Mouse (Mus musculus) lung, embryonic 14.5 days (tissue): ENCODE data around the gene Adamtsl3. TPM values are rescaled to one million over a fixed set of nuclear protein-coding genes. Genes with fewer than 3 reads are reported as not detected.

Experiments used
- ATAC-seq: fragments of 200-750 bp; cut with Nextera tagmentation; 2 replicates; pipeline ENCODE4 v1.8.0; 2017; ENCODE audit warnings: mild to moderate bottlenecking, moderate TSS enrichment, moderate library complexity; ENCODE audit not compliant: insufficient read depth
- DNase-seq: peaks from one replicate; pipeline ENCODE4 v3.0.0-alpha.2; 2015
- H3K27ac ChIP-seq: fragments of 300-500 bp; sonication (generic); 2 replicates; pipeline ENCODE4 v1.5.1; 2014; ENCODE audit warnings: low read depth, mild to moderate bottlenecking, moderate library complexity
- H3K27me3 ChIP-seq: fragments of 300-500 bp; sonication (generic); 2 replicates; pipeline ENCODE4 v1.6.1; 2014; ENCODE audit warnings: low read length, control low read depth; ENCODE audit not compliant: insufficient read depth
- H3K36me3 ChIP-seq: fragments of 300-500 bp; sonication (generic); 2 replicates; pipeline ENCODE4 v1.6.1; 2014; ENCODE audit warnings: control low read depth; ENCODE audit not compliant: insufficient read depth
- H3K4me1 ChIP-seq: fragments of 300-500 bp; sonication (generic); 2 replicates; pipeline ENCODE4 v1.6.1; 2014; ENCODE audit warnings: antibody characterized with exemption, control low read depth; ENCODE audit not compliant: insufficient read depth
- H3K4me2 ChIP-seq: fragments of 300-500 bp; sonication (generic); 2 replicates; pipeline ENCODE4 v1.6.1; 2014; ENCODE audit warnings: mild to moderate bottlenecking
- H3K4me3 ChIP-seq: fragments of 300-500 bp; sonication (generic); 2 replicates; pipeline ENCODE4 v1.5.1; 2014; ENCODE audit warnings: low read depth, low read length
- H3K9ac ChIP-seq: fragments of 300-500 bp; sonication (generic); 2 replicates; pipeline ENCODE4 v1.6.1; 2014
- H3K9me3 ChIP-seq: fragments of 300-500 bp; sonication (generic); 2 replicates; pipeline ENCODE4 v1.6.1; 2016; ENCODE audit warnings: low read depth, low read length, control low read depth
- CTCF ChIP-seq: IDR thresholded peaks from 2 replicates; pipeline ENCODE4 v1.5.1; 2016; ENCODE audit warnings: antibody characterized with exemption, low read depth
- WGBS: fragments of 180-500 bp; shearing (Covaris S2); extraction: QIAGEN DNeasy Blood & Tissue Kit; methylation state at CpG from one replicate; pipeline ENCODE4 v1.1.7; 2014; 5-methylcytosine and 5-hydroxymethylcytosine counted together
- polyA plus RNA-seq: library from polyadenylated mRNA; unstranded; fragments of >200 nt; fragmentation: Nextera tagmentation; extraction: Ambion mirVana; gene quantifications from 2 replicates; pipeline ENCODE4 v1.2.1, GENCODE M21; 2014

Adamtsl3 gene
- polyA plus RNA-seq, 1 experiment from 2014 or later, result 0.58 TPM

DNA sequence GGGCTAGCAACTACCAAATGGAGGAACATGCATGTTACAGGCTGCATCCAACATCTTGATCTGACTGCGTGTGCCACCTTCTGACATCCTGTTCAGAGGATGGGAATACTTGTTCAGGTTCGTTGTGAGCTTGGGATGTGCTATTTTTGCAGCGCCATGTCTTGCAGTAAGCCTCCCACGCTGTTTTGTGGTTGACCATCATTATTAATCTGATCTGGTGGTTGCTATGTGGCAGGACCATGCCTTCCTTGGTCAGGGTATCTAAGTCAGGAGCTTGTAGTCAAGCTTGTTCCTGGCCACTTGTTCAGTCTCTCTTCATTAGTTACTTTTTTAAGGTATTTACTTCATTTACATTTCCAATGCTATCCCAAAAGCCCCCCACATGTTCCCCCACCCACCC lies 24.7 kb downstream of the Adamtsl3 start:
- DNase-seq (no peak), ATAC-seq (no peak)
- Histone ChIP-seq H3K9me3 (no peaks in the 10 kb centered on the region), H3K27me3 (no peaks in the 10 kb centered on the region), H3K4me2 (no peak overlapping the region), H3K4me3 (no peak overlapping the region), H3K4me1 (no peaks in the 10 kb centered on the region), H3K27ac (no peak overlapping the region), H3K36me3 (no peaks in the 10 kb centered on the region), H3K9ac (no peak overlapping the region)
- WGBS, result 85% methylated on average over 4 of the region's 4 CpGs
- TF ChIP-seq CTCF, result no peak

DNA sequence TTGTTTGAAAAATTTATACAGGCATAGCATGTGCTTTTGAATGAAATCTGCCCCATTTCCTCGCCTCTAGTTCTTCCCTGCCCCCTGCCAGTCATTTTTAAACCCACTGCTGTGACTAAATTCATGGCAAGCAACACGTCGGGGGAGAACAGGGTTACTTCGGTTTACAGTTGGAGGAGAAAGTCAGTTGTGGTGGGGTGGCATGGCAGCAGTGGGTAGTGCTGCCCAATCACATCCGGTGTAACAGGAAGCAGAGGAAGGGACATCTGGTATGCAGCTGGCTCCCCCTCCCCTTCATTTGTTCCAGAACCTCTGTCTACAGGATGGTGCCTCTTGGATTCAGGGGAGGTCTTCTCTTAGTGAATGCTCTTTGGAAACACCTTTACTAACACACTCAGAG lies 25.6 kb downstream of the Adamtsl3 start:
- DNase-seq (no peak), ATAC-seq (no peak)
- no peaks in the 10 kb centered on the region for H3K9me3 ChIP-seq
- no peak overlapping the region for H3K4me2 ChIP-seq
- H3K9ac ChIP-seq, result no peak overlapping the region
- H3K27me3 ChIP-seq, result no peaks in the 10 kb centered on the region
- TF ChIP-seq CTCF, result no peak
- no peak overlapping the region for H3K27ac ChIP-seq
- WGBS, result 79% methylated on average over 5 of the region's 5 CpGs
- no peak overlapping the region for H3K4me3 ChIP-seq
- no peaks in the 10 kb centered on the region for H3K4me1 ChIP-seq
- no peaks in the 10 kb centered on the region for H3K36me3 ChIP-seq

DNA sequence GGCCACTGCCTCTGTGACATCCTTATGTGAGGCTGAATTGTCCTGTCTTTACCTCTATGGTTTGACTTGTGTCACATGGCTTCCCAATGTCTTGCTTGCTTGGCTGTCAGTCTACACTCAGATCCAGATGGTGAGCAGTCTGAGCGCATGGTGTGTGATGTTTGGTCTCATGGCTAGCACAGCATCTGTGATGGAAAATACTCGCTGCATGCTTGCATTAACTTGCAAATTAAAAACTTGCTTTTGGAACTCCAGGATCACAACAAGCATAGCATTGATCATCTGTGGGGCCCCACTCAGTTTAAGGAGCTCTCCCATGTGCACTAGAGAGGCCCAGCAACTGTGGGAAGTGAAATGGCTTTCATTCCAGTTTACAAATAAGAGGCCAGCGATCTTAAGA lies 29.1 kb downstream of the Adamtsl3 start:
- no peak overlapping the region for H3K4me2 ChIP-seq
- ATAC-seq (no peak), DNase-seq (no peak)
- no peak for TF ChIP-seq CTCF
- no peaks in the 10 kb centered on the region for H3K27me3 ChIP-seq
- no peak overlapping the region for H3K9ac ChIP-seq
- H3K4me1 ChIP-seq, result 0 out of 2 replicates have a peak, but pooled peaks cover 3% of the 10 kb centered on the region
- H3K4me3 ChIP-seq, result no peak overlapping the region
- no peak overlapping the region for H3K27ac ChIP-seq
- H3K36me3 ChIP-seq, result no peaks in the 10 kb centered on the region
- WGBS, result 79% methylated on average over 3 of the region's 3 CpGs
- no peaks in the 10 kb centered on the region for H3K9me3 ChIP-seq

DNA sequence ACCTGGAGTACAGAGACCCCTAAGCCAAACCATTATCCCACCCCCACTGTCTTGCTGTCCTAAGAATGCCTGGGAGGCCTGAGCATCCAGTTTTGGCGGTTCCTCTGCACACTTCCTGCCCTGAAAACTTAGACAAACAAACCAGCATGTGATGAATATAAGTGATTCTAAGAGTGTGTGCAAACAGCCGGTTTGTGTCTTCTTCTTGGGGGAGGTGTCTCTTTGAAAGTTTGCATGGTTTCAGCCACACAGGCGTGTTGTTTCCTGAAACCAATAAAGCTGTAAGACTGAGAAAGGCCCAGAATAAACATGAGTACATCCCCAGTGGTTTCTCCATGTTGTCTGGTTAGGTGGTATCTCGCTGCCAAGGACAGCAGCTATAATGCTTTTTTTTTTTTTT lies 30.6 kb downstream of the Adamtsl3 start:
- DNase-seq (peak; percentile 63), ATAC-seq (peak; percentile 56; the same call in 1 of the 2 replicates)
- 22% methylated on average over 4 of the region's 4 CpGs for WGBS
- no peaks in the 10 kb centered on the region for H3K36me3 ChIP-seq
- no peaks in the 10 kb centered on the region for H3K27me3 ChIP-seq
- H3K27ac ChIP-seq, result no peak overlapping the region
- no peak for TF ChIP-seq CTCF
- H3K9ac ChIP-seq, result no peak overlapping the region
- 0 out of 2 replicates have a peak, but pooled peaks cover 3% of the 10 kb centered on the region for H3K4me1 ChIP-seq
- no peak overlapping the region for H3K4me3 ChIP-seq
- H3K4me2 ChIP-seq, result no peak overlapping the region
- no peaks in the 10 kb centered on the region for H3K9me3 ChIP-seq

DNA sequence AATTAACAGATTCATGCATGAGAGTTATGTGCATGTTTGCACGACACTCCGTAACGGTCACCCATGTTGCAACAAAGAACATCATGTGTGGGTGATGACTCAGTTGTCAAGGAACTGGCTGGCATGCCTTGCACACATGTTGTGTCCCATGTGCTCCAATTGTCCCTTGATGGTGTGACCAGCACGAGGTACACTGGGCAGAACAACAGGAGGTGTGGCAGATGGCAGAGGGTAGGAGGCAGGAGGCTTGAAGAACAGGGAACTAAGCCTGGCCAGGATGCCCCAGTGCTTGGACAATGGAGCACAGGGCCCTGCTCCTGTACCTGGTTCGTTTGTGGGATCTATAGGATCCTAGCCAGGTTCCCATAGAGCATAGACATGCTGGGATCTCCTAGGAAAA lies 31.0 kb downstream of the Adamtsl3 start:
- H3K9ac ChIP-seq, result no peak overlapping the region
- no peak overlapping the region for H3K4me2 ChIP-seq
- 0 out of 2 replicates have a peak, but pooled peaks have one; percentile 43 for ATAC-seq
- no peaks in the 10 kb centered on the region for H3K27me3 ChIP-seq
- no peaks in the 10 kb centered on the region for H3K9me3 ChIP-seq
- H3K4me3 ChIP-seq, result no peak overlapping the region
- H3K36me3 ChIP-seq, result no peaks in the 10 kb centered on the region
- peak overlapping the region; percentile 46; the same call in 1 of the 2 replicates for H3K27ac ChIP-seq
- DNase-seq, result no peak
- 69% methylated on average over 5 of the region's 5 CpGs for WGBS
- no peak for TF ChIP-seq CTCF
- H3K4me1 ChIP-seq, result 0 out of 2 replicates have a peak, but pooled peaks cover 3% of the 10 kb centered on the region

DNA sequence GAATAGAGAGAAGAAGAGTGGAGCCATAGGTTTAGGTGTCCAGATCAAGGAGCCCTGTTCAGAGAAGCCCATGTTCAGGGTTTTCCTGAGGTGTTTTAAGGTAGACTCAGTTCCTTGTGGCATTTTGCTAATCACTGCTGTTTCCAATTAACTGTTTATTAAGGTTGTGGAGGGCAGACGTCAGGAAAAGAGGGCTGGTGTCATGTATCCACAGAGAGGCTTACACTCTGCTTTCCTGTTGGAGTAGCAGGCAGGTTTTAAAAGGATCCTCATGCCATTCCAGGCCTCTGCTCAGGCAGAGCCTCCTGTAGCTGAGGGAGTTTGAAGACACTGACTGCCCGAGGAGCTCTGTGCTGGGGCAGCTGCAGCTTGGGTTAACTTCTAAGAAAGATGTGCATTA lies 32.6 kb downstream of the Adamtsl3 start:
- Histone ChIP-seq H3K36me3 (no peaks in the 10 kb centered on the region), H3K4me2 (no peak overlapping the region), H3K9ac (no peak overlapping the region), H3K4me1 (0 out of 2 replicates have a peak, but pooled peaks cover 3% of the 10 kb centered on the region), H3K9me3 (no peaks in the 10 kb centered on the region), H3K27me3 (no peaks in the 10 kb centered on the region), H3K4me3 (no peak overlapping the region), H3K27ac (no peak overlapping the region)
- DNase-seq, result no peak
- no peak for TF ChIP-seq CTCF
- no peak for ATAC-seq
- 28% methylated on average over 2 of the region's 2 CpGs for WGBS

DNA sequence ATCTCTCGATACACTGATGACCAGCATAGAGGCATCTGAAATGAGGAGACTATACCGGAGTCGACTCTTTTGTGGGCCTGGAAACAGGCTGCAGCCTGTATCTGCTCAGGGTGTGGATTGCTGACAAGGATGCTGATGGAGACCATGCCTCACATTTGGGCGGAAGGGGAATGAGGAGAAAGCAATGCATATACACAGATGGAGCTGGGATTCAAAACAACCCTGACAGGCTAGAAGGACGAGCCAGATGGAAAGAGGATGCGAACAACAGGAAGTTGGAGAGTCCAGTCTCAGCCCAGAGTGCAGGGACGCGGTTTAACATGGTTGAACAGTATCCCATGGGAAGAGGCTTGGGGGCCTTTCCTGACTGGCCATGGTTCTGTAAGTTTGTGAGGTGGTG lies 34.6 kb downstream of the Adamtsl3 start:
- no peaks in the 10 kb centered on the region for H3K9me3 ChIP-seq
- H3K27ac ChIP-seq, result no peak overlapping the region
- WGBS, result 71% methylated on average over 8 of the region's 8 CpGs
- no peak overlapping the region for H3K9ac ChIP-seq
- H3K4me1 ChIP-seq, result 0 out of 2 replicates have a peak, but pooled peaks cover 3% of the 10 kb centered on the region
- DNase-seq, result peak; percentile 17
- no peak for TF ChIP-seq CTCF
- no peaks in the 10 kb centered on the region for H3K36me3 ChIP-seq
- H3K4me2 ChIP-seq, result no peak overlapping the region
- no peaks in the 10 kb centered on the region for H3K27me3 ChIP-seq
- ATAC-seq, result no peak
- no peak overlapping the region for H3K4me3 ChIP-seq

DNA sequence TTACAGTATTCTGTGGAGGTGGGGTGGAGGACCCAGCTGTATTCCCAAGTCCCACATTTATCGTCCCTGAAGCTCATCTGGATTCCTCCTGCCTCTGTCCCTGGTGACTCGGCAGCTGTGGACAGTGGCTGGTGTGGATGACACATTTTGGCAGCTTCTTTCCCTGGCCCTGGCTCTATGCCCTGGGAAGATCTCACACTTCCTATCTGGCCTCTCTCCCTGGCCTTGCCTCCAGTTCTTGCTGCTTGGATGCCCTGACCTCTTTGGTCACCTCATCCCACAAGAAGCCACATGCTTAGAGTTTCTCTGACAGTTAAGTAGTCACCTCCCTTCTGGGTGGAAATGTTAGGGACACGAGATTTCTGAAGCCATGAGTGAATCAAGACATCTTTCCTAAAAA lies 35.9 kb downstream of the Adamtsl3 start:
- no peaks in the 10 kb centered on the region for H3K27me3 ChIP-seq
- no peak for TF ChIP-seq CTCF
- no peaks in the 10 kb centered on the region for H3K9me3 ChIP-seq
- WGBS, result 22% methylated on average over 3 of the region's 3 CpGs
- H3K4me1 ChIP-seq, result 0 out of 2 replicates have a peak, but pooled peaks cover 3% of the 10 kb centered on the region
- no peak overlapping the region for H3K27ac ChIP-seq
- DNase-seq (peak; percentile 77), ATAC-seq (peak; percentile 84; the same call in 1 of the 2 replicates)
- H3K36me3 ChIP-seq, result no peaks in the 10 kb centered on the region
- H3K9ac ChIP-seq, result no peak overlapping the region
- H3K4me3 ChIP-seq, result no peak overlapping the region
- no peak overlapping the region for H3K4me2 ChIP-seq
